Mouse (Mus musculus): ENCODE measurements around the gene Igfbp3.

Igfbp3 gene

DNA sequence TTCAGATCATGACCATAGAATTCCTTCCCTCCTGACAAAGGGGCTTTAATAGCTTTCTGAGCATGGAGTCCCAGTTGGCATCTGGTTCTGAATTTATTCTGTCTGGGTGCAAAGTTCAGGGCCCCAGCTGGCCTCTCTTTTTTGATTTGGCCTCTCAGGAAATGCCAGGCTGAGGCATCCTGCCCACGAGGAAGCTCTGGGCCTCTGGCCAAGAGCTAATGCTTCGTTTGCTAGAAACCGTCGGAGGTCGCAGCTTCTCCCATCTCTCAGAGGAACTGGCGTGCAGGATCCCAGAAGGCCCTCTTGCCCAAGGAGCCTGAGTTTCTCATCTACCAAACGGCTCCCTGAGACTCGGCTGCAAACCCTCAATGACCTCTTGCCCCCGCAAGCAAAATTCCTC is 2.5 kb downstream of the Igfbp3 start:
- no peak for DNase-seq (ENCODE audit: low spot score)

DNA sequence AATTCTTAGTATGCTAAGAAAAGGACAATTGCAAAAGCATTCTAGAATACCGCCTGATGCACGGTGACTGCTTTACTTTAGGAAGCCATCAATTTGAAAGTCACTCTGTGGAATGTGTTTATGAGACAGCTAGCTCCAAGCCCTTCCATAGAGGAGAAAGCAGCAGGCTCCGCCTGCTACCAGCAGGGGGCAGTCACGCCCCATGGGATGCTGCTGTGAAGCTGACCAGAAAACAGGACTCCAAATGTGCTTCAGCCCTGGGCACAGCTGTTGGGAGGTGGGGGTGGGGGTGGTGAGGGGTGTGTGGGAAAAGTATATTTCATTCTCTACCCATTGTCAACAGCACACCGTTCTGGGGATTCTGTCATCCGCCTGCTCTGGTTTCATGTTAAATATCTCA is 3.4 kb downstream of the Igfbp3 start:
- DNase-seq (ENCODE audit: low spot score): peak; percentile 27

DNA sequence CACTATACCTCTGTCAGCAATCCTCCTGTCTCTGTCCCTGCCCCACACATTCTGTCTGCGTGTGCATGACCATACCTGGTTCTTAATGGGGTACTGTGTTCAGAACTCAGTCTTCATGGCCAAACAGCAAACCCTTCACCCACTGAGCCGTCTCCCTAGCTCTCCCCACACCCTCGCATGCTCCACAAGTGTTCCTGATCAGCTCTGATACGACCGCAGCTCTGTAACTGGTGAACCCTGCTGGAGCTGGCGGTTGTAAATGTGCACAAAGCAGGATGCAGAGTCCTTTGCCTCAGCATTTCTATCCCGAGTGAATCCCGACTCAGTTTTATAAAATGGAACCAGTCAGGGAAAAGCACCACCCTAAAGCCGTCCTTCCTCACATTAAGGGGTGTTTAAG is 9.9 kb downstream of the Igfbp3 start:
- no peak for DNase-seq (ENCODE audit: low spot score)

DNA sequence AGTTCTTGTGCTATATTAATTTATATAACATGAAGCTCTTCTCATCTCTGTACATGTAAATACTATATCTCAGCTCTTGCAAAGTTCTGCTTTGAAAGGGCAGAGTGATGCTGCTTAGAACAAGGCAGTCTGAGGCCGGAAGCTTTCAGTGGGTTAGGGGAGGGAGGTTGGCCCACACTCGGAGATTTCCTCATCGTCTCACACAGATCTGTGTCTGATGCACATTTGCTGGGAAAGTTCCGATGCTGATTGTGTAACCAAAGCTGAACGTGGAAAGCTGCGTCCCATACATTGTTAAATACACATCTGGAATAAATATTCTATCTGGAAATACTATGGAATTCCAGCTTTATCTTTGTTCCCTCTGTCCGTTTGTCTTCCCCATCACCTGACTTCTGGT is 11.5 kb downstream of the Igfbp3 start:
- DNase-seq (ENCODE audit: low spot score): no peak

DNA sequence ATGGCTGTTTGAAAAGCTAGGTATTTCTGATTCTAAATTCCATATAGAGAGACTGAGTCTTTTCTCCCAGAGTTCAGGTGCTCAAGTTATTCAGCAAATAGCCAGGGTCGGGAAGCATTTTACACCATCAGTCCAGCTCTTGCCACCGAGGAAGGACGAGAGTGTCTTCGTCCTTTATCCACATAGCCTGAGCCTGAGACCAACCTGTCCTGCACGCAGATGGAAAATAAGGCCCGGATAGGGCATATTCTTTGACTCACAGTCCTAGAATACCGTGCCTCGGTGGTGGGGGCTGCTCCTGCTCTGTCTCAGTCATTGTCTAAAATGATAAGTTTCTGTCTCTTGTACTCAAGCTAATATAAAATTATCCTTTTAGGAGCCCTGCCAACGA is 13.3 kb downstream of the Igfbp3 start:
- no peak for DNase-seq (ENCODE audit: low spot score)

DNA sequence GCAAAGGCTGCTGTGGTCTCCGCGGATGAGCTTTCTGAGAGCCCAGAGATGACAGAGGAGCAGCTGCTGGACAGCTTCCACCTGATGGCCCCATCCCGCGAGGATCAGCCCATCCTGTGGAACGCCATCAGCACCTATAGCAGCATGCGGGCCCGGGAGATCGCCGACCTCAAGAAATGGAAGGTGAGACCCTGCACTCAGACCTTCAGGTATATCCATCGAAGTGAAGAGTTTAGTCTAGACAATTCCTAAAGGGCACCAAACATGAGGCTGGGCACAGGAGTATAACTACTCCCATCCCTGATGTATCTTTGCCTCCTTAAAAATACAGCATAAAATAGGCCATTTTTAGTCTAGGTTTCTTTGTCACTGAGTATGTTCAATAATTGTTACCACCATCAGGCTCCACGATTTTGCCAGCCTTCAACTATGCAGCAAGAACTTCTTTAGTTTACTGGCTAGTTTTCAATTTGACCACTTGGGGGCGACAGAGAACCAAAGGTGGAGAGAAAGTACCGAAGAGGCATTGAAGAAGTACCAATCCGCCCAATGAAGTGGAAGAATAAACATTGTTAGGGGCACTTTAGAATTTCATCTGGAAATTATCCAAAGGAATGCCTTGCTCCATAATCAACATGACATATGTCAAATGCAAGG is 13.9 kb downstream of the Igfbp3 start:
- DNase-seq (ENCODE audit: low spot score): peak; percentile 34

DNA sequence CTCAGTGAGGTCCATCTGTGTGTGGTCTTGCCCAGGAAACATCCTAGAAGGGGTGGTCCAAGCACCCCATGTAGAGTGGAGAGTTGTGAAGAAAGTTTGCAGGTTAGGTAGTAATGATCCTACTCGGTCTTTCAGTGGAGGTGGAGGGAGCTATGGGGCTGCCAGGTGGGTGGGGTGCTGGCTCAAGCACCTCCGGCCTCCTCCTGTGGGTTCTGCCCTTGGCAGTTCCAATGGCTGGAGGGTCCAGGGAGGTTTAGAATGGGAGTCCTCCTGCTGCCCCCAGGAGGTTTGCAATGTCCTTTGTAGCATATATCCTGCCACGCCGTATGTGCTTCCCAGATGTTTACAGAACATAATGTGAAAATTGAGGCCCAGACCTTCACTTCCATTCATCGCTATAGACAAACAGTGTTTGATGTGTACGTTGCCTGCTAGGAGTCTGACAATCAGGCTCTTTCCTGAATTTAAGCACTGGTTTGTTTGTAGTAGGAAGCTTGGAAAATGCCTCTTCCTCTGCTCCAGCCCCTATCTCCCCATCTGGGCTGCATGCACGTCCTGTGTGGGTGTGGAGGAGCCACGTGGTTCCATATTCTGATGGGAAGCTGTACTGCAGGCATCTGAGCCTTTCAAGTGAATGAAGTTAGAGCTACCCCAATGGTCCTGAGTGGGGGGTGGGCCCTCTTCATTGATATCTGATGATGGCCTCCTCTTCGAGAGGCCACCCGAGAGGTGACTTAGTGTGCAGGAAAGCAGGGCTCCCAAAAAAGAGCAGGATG is 15.1 kb downstream of the Igfbp3 start:
- no peak for DNase-seq (ENCODE audit: low spot score)

DNA sequence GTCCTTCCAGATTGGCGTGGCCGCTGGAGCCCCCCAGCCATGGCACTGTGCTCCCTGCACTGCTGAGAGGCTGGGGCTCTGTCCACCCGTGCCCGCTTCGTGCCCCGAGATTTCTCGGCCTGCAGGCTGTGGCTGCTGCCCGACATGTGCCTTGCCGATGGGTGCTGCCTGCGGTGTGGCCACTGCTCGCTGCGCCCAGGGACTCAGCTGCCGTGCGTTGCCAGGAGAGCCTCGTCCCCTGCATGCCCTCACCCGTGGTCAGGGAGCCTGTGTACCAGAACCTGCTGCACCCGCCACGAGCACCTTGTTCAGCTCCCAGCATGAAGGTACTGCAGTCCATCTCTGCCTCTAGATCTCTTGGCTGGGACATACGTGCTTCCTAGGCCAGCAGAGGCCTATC is 15.7 kb downstream of the Igfbp3 start:
- no peak for DNase-seq (ENCODE audit: low spot score)

DNA sequence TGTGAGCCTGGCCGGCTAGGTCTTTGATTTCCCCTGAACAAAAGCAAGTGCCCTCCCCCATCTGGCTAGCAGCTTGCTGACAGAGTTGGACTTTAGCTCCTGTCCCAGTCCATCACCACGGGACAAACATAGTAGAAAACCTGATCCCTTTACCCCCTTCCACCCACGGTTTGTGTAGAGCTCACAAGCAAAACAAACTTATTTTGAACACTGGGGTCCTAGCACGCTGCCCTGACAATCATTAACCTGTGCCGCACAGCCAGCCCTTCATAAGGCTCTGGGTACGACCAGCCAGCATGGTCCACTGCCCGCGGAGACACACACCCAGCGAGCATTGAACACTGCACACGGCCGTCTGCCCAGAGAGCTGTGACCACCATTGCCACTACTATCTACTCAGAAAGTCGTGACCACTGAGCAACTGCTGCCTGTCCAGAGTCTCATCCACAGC is 16.2 kb downstream of the Igfbp3 start, which contains the start of gene Igfbp1:
Gene Igfbp1 (plus strand): TSS at position 292 of the 451 bp plus-strand sequence.
- DNase-seq (ENCODE audit: low spot score): no peak

DNA sequence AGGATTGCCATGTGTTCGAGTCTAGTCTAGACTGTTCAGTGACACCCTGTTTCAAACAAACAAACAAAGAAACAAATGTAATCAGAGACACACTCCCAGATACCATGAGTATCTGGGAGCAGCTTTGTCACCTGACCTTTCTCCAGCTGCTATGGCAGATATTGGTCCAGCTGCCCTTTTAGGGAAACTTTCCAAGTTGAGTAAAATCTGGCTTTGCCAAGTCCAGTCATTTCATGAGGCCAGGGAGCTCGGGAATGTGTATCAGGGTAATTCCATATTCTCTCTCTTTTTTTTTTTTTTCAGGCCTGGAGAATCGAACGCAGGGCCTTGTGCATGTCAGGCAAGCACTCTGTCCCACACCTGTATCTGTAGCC is 18.4 kb downstream of the Igfbp3 start:
- DNase-seq (ENCODE audit: low spot score): no peak

DNA sequence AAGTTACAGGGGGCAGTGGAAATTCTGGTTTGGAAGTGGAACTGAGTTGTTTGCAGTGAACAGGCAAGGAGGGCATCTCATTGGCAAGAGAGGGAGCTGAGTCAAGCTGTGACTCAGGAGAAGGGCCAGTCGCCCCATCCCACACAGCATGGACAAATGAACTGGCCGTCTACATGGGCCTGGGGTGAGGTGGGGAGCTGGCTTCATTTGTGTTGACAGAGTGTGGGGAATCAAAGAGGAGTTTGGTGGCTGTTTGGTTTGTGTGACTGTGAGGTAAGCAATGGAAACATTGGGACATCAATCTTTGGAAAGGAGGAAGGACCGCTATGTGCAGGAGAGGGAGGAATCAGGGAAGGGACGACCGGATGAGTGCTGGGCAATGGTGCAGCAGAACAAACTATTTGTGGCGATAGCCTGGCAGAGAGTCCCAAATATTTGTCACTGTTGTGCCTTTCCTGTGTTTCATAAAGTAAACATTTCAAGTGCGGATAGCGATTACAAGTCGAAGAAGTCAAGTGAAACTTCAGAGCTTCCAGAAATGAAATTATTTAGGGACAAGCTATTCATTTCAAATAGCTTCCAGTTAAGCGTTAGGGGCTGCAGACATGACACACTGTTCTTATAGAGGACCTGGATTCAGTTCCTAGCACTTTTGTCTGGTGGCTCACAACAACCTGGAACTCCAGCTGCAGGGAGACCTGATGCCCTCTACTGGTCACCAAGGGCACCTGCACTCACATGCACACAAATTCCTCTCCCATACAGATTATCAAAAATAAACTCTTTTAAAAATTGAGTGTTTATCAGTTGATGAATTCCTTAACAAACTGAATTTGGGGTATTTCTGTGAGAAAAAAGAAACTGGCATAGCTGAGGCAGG is 19.1 kb downstream of the Igfbp3 start:
- no peak for DNase-seq (ENCODE audit: low spot score)

DNA sequence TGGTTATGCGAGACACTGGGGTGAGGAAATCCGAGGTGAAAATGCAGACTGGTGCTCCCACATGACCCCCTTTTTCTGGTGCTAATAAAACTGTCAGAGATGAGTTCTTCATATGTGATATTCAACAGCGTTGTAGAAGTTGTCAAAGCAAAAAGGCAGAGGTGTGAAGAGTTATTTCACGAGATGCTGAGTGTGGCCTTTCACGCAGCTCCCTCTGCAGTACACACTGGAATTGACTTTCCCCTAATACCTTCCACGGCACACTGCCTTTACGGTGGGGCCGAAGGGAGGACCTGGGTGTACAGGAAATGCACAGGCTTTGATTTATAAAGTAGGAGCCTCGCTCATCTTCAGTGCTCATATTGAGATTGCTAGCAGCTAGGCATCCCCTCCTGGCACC is 20.6 kb downstream of the Igfbp3 start:
- no peak for DNase-seq (ENCODE audit: low spot score)

DNA sequence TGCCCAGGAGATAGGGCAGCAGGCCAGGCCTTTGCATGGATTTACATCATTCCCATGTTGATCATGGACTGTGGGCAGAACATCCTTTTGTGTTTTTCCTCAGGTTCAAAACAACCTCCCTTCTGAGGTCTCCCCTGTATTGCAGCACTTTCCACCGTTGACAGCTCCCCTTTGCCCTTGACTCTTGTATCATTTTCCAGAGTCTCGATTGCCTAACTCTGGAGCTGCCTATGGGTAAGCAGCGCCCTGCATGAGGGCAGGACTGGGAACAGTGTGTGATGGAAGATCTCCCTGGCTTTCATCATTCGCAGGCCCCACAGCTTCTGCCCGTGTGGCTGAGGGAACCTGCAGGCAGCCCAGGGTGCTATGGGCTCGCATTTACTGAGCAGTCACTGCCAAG is 21.0 kb downstream of the Igfbp3 start:
- DNase-seq (ENCODE audit: low spot score): no peak

DNA sequence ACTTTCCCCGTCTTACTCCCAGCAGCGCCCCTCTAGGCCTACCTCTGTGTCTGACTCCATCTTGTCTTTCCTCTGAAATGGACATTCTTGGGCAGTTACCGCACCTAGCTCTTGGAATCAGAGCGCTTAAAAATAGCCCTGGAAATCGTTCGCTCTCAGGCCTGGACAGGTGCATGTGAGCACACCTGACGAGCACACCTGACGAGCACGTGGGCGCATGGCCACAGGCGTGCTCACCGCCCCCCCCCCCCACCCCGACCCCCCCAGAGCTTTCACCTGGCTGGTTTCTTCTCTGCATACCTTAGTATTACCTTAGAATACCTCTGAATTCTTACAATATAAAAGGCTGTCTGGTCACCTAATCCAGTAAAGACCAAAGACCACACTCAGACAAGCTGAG is 25.3 kb downstream of the Igfbp3 start, which contains the start of gene Gm11985:
Gene Gm11985 (minus strand): TSS at position 101 of the 400 bp plus-strand sequence.
- DNase-seq (ENCODE audit: low spot score): no peak

DNA sequence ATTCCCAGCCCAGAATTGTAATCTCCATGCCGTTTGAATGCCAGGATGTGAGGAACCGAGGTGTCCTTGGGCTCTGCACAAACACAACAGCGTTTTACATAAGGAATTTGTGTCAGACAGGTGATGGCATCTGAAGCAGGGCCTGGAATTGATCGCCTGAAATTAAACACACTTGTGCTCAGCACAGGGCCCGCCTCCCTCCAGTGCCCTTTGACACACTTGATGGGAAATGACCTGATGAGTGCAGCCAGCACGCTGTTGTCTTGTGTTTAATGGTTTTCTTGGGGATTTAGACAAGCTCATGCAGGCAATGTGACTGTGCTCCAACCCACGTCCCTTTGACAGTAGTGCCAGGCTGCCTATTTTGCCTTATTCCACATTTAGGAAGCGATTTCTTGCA is 26.3 kb downstream of the Igfbp3 start:
- no peak for DNase-seq (ENCODE audit: low spot score)

DNA sequence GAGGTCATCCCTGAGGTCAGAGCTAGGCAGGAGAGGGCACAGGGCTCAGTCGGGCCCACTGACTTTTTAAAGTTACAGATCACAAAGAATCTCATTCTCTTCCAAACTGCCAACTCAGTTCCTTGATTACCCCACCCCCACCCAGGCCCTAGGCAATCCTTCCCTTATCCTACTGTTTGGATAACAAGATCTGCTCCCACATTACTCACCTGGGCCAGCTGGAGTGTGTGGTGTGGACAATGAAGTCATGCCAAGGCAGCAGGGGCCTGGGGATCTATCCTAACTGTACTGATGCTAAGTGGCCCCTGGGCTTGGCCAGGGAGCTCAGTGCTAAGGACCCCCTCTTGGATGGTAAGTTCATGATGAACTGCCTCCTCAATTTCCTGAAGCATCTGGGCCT is 29.3 kb downstream of the Igfbp3 start:
- DNase-seq (ENCODE audit: low spot score): no peak

DNA sequence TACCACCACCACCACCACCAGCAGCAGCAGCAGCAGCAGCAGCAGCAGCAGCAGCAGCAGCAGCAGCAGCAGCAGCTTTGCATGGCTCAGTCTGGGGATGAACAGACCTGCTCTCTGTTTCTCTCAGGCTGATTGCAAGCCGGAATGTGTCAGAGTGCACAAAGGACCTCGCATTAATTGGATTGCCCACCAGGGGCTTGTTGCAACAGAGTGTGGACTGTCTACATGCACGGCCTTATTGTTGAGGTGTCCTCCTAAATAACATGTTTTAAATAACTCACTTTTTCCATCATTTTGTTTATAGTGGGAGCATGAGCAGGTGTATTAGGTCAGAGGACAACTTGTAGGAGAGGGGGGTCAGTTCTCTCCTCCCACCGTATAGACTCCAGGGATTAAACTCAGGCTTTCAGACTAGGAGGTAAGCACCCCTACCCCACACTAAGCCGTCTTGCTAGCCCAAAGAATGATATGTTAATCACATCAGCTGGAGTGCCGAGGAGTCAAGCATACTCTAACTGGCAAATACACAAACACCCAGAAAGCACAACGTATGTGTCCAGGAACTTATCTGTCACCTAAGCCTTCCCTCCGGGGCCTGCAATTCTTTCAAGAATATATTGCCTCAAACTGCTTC is 31.2 kb downstream of the Igfbp3 start:
- DNase-seq (ENCODE audit: low spot score): no peak

DNA sequence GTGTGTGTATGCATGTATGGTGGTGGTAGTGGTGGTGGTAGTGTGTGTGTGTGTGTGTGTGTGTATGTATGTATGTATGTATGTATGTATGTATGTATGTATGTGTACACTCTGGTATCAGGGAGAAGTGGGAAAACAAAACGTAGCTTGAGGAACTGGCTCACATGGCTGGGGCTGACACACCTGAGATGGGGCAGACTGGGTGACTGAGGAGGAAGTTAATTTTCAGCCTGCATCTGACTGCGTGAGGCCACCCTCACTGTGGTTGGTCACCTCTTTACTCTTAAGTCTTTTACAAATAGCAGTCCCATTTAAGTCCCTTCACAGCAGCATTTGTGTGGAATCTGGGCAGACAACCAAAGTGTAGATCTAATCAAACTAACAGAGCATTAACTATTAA is 34.4 kb downstream of the Igfbp3 start:
- no peak for DNase-seq (ENCODE audit: low spot score)

DNA sequence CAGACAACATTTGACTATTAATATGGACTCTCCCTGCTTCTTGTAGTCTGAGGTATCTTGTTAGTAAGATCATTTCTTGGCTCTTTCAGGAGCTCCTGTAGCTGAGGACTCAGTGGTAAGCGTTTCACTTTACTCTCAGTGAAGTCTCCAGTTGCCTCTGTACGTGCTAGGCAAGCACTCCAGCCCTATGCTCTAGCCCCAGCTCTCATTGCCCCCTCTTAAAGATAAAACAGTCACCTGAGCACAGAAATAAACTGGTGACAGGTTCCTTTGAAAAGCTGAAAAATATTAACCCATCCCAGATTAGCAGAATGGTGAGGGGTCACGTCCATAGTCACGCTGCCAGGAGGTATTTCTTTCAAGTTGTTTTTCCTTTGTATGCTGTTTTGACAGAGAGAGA is 35.0 kb downstream of the Igfbp3 start:
- no peak for DNase-seq (ENCODE audit: low spot score)

DNA sequence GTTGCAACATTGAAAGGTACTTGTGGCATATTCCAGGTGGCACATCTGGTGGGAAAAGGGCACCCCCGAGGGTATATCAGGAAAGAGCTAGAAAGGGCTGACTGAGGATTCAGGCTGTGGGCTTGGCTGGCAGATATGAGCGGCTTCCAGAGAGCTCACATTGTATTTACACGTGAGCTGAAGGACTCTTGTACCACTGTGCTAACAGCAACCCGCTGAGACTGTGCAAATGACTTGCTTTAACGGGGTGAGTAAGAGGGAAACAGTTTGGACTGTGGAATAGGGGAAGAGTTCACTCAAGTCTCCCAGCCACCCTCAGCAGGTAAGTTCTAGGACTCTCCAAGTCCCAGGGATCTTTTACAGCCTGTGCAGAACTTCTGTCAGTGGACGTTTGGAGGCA is 40.1 kb downstream of the Igfbp3 start:
- DNase-seq (ENCODE audit: low spot score): no peak

DNA sequence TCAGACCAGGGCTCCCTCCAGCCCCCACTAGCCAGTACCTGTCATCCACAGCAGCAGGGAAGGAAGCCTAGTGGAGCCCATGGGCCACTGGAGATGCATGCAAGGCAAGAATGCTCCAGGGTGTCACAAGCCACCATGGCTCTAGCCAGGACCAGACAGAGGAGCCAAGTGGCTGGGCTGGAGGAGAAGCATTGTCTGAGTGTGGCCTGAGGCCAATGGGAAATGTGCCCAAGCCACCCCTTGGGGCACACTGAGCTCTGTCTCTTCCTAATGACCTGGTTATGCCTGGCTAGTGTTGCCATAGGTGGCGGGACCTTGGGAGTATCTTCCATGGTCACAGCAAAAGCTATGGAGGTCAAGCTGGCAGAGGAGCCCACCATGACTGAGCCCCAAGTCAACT is 44.1 kb downstream of the Igfbp3 start:
- no peak for DNase-seq (ENCODE audit: low spot score)

DNA sequence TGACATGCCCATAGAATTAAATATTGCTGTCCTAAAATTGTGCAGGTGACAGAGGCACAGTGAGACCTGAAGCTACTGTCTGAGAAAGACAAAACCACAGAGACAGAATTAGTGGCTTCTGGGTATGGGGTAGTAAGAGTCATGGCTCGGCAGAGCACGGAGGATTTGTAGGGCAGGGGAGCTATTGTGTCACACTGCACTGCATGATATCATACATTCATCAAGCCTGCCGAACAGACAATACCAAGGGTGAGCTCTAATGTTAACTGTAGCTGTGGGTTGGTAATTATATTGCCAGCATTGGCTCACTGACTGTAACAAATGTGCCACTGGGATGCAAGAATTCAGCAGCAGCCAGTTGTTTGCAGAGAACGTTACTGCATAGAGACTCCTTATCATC is 49.3 kb downstream of the Igfbp3 start:
- no peak for DNase-seq (ENCODE audit: low spot score)
